Mouse (Mus musculus): Measurements from ENCODE around the gene P2ry2.

DNA sequence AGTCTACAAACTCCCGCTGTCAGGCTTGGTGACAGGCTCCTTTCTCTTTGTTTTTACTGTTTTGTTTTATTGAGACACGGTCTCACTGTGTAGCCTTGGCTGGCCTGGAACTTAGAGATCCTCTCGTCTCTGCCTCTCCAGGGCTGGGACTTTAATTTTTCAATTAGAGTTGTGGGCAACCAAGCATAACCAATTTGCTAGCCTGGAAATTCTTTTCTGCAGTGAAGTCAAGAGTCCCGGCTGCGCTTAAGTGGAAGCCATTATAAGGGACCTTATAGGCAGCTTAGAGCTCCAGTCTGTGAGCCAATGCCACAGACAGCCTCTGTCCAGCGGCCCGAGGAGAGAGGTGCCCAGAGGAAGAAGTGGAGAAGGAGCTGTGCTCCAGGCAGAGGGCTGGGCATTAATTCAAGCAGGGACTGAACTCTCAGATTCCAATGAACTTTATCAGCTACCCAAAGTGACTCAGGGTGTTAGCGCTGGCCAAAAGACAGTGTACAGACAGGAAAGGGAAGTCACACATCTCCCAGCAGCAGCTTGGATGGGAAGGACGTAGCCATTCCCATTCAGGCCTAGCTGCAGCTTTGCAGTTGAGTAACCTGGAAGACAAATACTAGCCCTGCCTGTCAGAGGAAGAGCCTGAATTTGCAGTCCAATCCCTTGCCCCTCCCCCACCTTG lies 21.9 kb downstream of the P2ry2 start:
- TF ChIP-seq CTCF (IDR thresholded peaks at IDR 0.05; ENCODE audit: borderline replicate concordance, insufficient read depth, low read depth, low read length) (no peak), POLR2A (IDR thresholded peaks at IDR 0.05; ENCODE audit: borderline replicate concordance, insufficient read depth, low read length) (no peak)

Measured in cerebellum, adult 2 months (tissue).